Mouse (Mus musculus) limb, embryonic 14.5 days (tissue): Measurements from ENCODE around the gene Eme2. TPM values are rescaled to one million over a fixed set of nuclear protein-coding genes. Genes with fewer than 3 reads are reported as not detected.

Experiments used
- ATAC-seq: fragments of 200-750 bp; cut with Nextera tagmentation; 2 replicates; pipeline ENCODE4 v1.8.0; 2017; ENCODE audit warnings: low read depth, moderate number of reproducible peaks, moderate TSS enrichment; ENCODE audit not compliant: low FRiP score
- DNase-seq: peaks from one replicate; pipeline ENCODE4 v3.0.0-alpha.2; 2015; ENCODE audit warnings: low spot score
- H3K27ac ChIP-seq: fragments of 300-500 bp; sonication (generic); replicated peaks from 2 replicates; pipeline ENCODE4 v1.5.1; 2014; ENCODE audit warnings: low read depth, mild to moderate bottlenecking, low read length, moderate library complexity, mixed read lengths
- H3K27me3 ChIP-seq: fragments of 300-500 bp; sonication (generic); 2 replicates; pipeline ENCODE4 v1.6.1; 2014; ENCODE audit warnings: low read length, mixed read lengths; ENCODE audit not compliant: control insufficient read depth, insufficient read depth
- H3K36me3 ChIP-seq: fragments of 300-500 bp; sonication (generic); 2 replicates; pipeline ENCODE4 v1.6.1; 2014; ENCODE audit warnings: mild to moderate bottlenecking, low read length, moderate library complexity, mixed read lengths; ENCODE audit not compliant: control insufficient read depth, insufficient read depth
- H3K4me1 ChIP-seq: fragments of 300-500 bp; sonication (generic); 2 replicates; pipeline ENCODE4 v1.6.1; 2014; ENCODE audit warnings: antibody characterized with exemption, low read length, mixed read lengths; ENCODE audit not compliant: control insufficient read depth, insufficient read depth
- H3K4me2 ChIP-seq: fragments of 300-500 bp; sonication (generic); replicated peaks from 2 replicates; pipeline ENCODE4 v1.6.1; 2014; ENCODE audit warnings: low read depth, mild to moderate bottlenecking, low read length, moderate library complexity; ENCODE audit not compliant: severe bottlenecking
- H3K4me3 ChIP-seq: fragments of 300-500 bp; sonication (generic); replicated peaks from 2 replicates; pipeline ENCODE4 v1.5.1; 2014; ENCODE audit warnings: low read length
- H3K9ac ChIP-seq: fragments of 300-500 bp; sonication (generic); 2 replicates; pipeline ENCODE4 v1.6.1; 2014; ENCODE audit warnings: mild to moderate bottlenecking, low read depth, low read length, moderate library complexity; ENCODE audit not compliant: severe bottlenecking
- H3K9me3 ChIP-seq: fragments of 300-500 bp; sonication (generic); 2 replicates; pipeline ENCODE4 v1.6.1; 2016; ENCODE audit warnings: low read length; ENCODE audit not compliant: control insufficient read depth
- POLR2A ChIP-seq: fragments of 200-500 bp; IDR thresholded peaks from 2 replicates; pipeline ENCODE4 v1.8.0; 2012; ENCODE audit warnings: inconsistent platforms, mild to moderate bottlenecking, moderate library complexity, borderline replicate concordance; ENCODE audit not compliant: insufficient read depth, insufficient read length; ENCODE audit errors: extremely low read depth
- WGBS: fragments of 180-500 bp; shearing (Covaris S2); extraction: QIAGEN DNeasy Blood & Tissue Kit; methylation state at CpG from one replicate; pipeline ENCODE4 v1.1.7; 2014; 5-methylcytosine and 5-hydroxymethylcytosine counted together
- polyA plus RNA-seq, 2 experiments: library from polyadenylated mRNA; depleted of rRNA in 1 of 2; stranded (reverse) in 1 of 2; unstranded in 1 of 2; fragments of >200 nt; fragmentation: Nextera tagmentation in 1 of 2; extraction: Ambion mirVana in 1 of 2; gene quantifications; 2 replicates each; pipeline versions ENCODE4 v1.2.1 to v1.2.3; 2012 to 2014

The Eme2 gene
- polyA plus RNA-seq, 2 experiments, result 28.7 to 39.1 TPM

- H3K4me1 ChIP-seq, result peaks cover 13% of the 10 kb centered on the region
- H3K9me3 ChIP-seq, result no peaks in the 10 kb centered on the region
- H3K36me3 ChIP-seq, result peaks cover 6% of the 10 kb centered on the region; the same call in 1 of the 2 replicates
- DNase-seq (peak; percentile 93), ATAC-seq (peak; percentile 97)
- peak within 1 kb of the TSS; percentile 54 for H3K4me2 ChIP-seq
- peak within 1 kb of the TSS; percentile 86 for H3K9ac ChIP-seq
- H3K4me3 ChIP-seq, result peak within 1 kb of the TSS; percentile 90
- peak within 1 kb of the TSS; percentile 55 for H3K27ac ChIP-seq
- 2% methylated on average over 68 of the region's 78 CpGs for WGBS
- no peaks in the 10 kb centered on the region for H3K27me3 ChIP-seq
- peak; percentile 71; the same call in 1 of the 2 replicates for TF ChIP-seq POLR2A
Measured at GRCm38 (mm10) chr17:24936259-24937237, 41.7 kb upstream of the Eme2 start, which contains the start of gene Mapk8ip3. TSS of gene Mapk8ip3 (minus strand) at chr17:24936977.

DNA sequence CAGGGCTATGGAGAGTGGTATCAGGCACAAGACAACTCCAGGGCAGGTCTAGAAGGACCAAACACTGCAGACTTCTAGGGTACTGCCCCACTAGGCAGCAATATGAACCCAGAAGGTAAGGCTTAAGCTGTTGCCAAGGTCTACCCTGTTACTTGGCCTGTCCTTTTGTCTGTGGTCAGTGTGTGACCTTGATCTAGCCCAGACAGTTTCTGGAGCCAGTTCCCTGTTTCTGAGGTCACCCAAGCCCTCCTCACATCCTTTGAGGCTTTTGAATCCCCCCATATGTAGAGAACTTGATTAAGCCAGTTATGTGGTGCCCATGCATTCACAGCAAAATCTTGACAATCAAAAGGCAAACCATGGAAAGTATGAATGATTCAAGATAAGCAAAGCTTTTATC is 40.8 kb upstream of the Eme2 start:
- peak overlapping the region; percentile 54 for H3K4me2 ChIP-seq
- peak overlapping the region; percentile 86 for H3K9ac ChIP-seq
- peak overlapping the region; percentile 90 for H3K4me3 ChIP-seq
- peaks cover 13% of the 10 kb centered on the region for H3K4me1 ChIP-seq
- H3K36me3 ChIP-seq, result peaks cover 6% of the 10 kb centered on the region; the same call in 1 of the 2 replicates
- ATAC-seq (no peak), DNase-seq (no peak)
- no peak overlapping the region for H3K27ac ChIP-seq
- TF ChIP-seq POLR2A, result no peak
- H3K9me3 ChIP-seq, result no peaks in the 10 kb centered on the region
- no peaks in the 10 kb centered on the region for H3K27me3 ChIP-seq

DNA sequence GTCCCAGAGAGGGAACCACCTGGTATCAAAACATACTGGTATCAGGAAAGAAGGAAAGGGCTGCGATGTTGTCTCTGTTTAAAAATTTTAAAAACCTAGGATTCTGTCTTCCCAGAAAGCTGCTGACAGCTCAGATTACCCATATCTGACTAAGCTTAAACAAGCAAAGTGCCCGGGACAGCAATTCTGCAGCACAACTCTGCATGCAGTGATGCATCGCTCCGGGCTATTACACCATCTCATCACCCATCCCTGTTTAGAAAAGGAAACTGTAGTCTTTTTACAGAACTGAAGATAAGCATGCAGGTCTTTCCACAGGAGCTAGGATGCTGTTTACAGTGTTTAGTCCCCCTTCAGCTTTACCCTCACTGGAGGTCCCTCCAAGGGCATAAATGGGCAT is 40.0 kb upstream of the Eme2 start:
- no peak for TF ChIP-seq POLR2A
- WGBS, result 84% methylated on average over 4 of the region's 4 CpGs

GRCm38 (mm10) chr17:24933163-24933562 is 38.3 kb upstream of the Eme2 start:
- Histone ChIP-seq H3K4me1 (peaks cover 13% of the 10 kb centered on the region), H3K9me3 (no peaks in the 10 kb centered on the region), H3K4me3 (no peak overlapping the region), H3K27ac (no peak overlapping the region), H3K9ac (no peak overlapping the region), H3K4me2 (no peak overlapping the region), H3K36me3 (peaks cover 8% of the 10 kb centered on the region; the same call in 1 of the 2 replicates), H3K27me3 (no peaks in the 10 kb centered on the region)
- no peak for ATAC-seq
- 79% methylated on average over 4 of the region's 4 CpGs for WGBS
- DNase-seq, result no peak
- no peak for TF ChIP-seq POLR2A

More for the DNA sequence above, 40.0 kb upstream of the Eme2 start:
- H3K9ac ChIP-seq, result peak overlapping the region; percentile 86
- peak overlapping the region; percentile 54 for H3K4me2 ChIP-seq
- H3K4me1 ChIP-seq, result peaks cover 13% of the 10 kb centered on the region
- no peaks in the 10 kb centered on the region for H3K27me3 ChIP-seq
- ATAC-seq (no peak), DNase-seq (no peak)
- peak overlapping the region; percentile 90 for H3K4me3 ChIP-seq
- H3K27ac ChIP-seq, result no peak overlapping the region
- peaks cover 6% of the 10 kb centered on the region; the same call in 1 of the 2 replicates for H3K36me3 ChIP-seq
- H3K9me3 ChIP-seq, result no peaks in the 10 kb centered on the region

GRCm38 (mm10) chr17:24932431-24932830 is 37.5 kb upstream of the Eme2 start:
- peaks cover 11% of the 10 kb centered on the region for H3K36me3 ChIP-seq
- WGBS, result 98% methylated on average over 4 of the region's 4 CpGs
- no peak for TF ChIP-seq POLR2A
- H3K4me3 ChIP-seq, result no peak overlapping the region
- no peak for ATAC-seq
- DNase-seq, result no peak
- no peak overlapping the region for H3K9ac ChIP-seq
- H3K27me3 ChIP-seq, result no peaks in the 10 kb centered on the region
- peaks cover 13% of the 10 kb centered on the region for H3K4me1 ChIP-seq
- no peak overlapping the region for H3K4me2 ChIP-seq
- H3K27ac ChIP-seq, result no peak overlapping the region
- no peaks in the 10 kb centered on the region for H3K9me3 ChIP-seq
